Mouse (Mus musculus): Measurements from ENCODE around the gene Ptk7. TPM values are rescaled to one million over a fixed set of nuclear protein-coding genes. Genes with fewer than 3 reads are reported as not detected.

The Ptk7 gene
- total and polyA plus RNA-seq, 3 experiments = 0.01 to 0.05 TPM; not detected in 1

DNA sequence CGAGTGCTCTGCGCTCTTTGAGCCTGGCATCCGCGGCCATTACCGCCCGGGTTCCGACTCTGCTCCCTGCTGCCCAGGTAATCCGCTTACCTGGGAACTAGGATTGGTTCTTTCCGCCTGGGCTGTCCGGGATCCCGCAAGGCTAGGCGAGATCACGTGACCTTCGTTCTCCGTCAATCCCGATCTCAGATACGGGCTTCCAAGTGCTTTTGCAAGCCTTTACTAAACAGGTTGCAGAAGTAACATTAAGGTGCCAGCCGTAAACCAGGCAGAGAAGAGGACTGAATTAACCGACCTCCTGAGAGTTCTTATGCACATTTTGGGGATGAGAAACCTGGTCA, 17.0 kb upstream of the Ptk7 start:
- H3K9me3 ChIP-seq (replicated peaks) = no peaks in the 10 kb centered on the region
- peaks cover 57% of the 10 kb centered on the region for H3K4me1 ChIP-seq (ENCODE audit: insufficient read depth, low read depth, low read length)
- peak overlapping the region; percentile 94 for H3K4me3 ChIP-seq (ENCODE audit: low read depth, low read length)
- H3K36me3 ChIP-seq (replicated peaks) = peaks cover 39% of the 10 kb centered on the region
- TF ChIP-seq POLR2AphosphoS5 (IDR thresholded peaks at IDR 0.05; ENCODE audit: insufficient replicate concordance, low read depth, low read length) (no peak), GATA2 (IDR thresholded peaks at IDR 0.05; ENCODE audit: borderline replicate concordance, low read depth, low read length) (no peak)
- no peak for ATAC-seq (ENCODE audit: extremely low read depth, insufficient number of reproducible peaks, low FRiP score, poor library complexity, severe bottlenecking)
- H3K27me3 ChIP-seq (ENCODE audit: insufficient read depth, low read length) = no peaks in the 10 kb centered on the region
- DNase-seq (ENCODE audit: low spot score) = no peak

DNA sequence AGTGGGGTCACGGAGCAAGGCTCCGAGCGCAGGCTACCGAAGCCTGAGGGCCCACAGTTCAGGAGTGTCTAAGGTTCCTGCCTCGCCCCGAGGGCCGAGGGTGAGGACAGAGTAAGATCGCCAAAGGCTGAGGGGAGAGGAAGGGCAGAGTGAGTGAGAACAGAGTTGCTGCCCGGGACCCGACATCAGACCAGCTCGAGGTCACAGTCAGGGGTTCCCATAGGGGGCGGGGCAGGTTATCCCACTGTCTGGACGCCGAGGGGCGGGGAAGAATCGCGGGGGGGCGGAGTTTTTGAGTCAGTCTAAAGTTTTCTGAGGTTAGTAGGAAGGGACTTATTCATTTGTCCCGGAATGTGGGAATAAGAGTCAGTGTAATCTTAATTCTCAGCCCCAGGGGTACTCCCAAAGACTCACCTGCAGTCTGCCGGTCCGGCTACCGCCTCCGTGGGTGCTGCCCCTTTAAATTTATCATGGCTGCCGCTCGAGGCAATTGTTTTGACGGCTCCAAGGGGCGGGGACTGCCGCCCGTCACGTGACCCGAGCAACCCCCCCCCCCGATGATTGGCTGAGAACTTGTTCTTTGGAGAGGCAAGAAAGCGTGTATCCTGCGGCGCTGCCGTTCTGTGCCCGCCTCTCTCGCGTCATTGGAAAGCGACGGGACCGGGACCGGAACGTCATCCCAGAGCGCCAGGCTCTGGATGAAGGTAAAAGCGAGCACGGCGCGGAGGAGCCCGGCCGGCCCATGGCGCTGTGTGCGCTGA, 16.4 kb upstream of the Ptk7 start, which contains the start of the genes Klc4 and Mrpl2:
Gene Klc4, minus strand, starts transcription at position 462 of the 761 bp plus-strand sequence.
Gene Mrpl2, plus strand, starts transcription at position 669 of the 761 bp plus-strand sequence.
- peak; percentile 96 for DNase-seq (ENCODE audit: low spot score)
- Histone ChIP-seq H3K4me3 (ENCODE audit: low read depth, low read length) (peak within 1 kb of the TSS; percentile 94), H3K9me3 (replicated peaks) (no peaks in the 10 kb centered on the region), H3K27me3 (ENCODE audit: insufficient read depth, low read length) (no peaks in the 10 kb centered on the region), H3K4me1 (ENCODE audit: insufficient read depth, low read depth, low read length) (peaks cover 52% of the 10 kb centered on the region), H3K36me3 (replicated peaks) (peaks cover 42% of the 10 kb centered on the region)
- TF ChIP-seq GATA1 (IDR thresholded peaks at IDR 0.05; ENCODE audit: borderline replicate concordance, low read length) (no peak), GATA2 (IDR thresholded peaks at IDR 0.05; ENCODE audit: borderline replicate concordance, low read depth, low read length) (no peak), TAL1 (conservative IDR thresholded peaks at IDR 0.05; ENCODE audit: low read depth, low read length) (no peak), POLR2AphosphoS5 (IDR thresholded peaks at IDR 0.05; ENCODE audit: insufficient replicate concordance, low read depth, low read length) (no peak), CTCF (IDR thresholded peaks at IDR 0.05; ENCODE audit: low read depth, low read length) (no peak)
- peak; percentile 61 for ATAC-seq (ENCODE audit: extremely low read depth, insufficient number of reproducible peaks, low FRiP score, poor library complexity, severe bottlenecking)

DNA sequence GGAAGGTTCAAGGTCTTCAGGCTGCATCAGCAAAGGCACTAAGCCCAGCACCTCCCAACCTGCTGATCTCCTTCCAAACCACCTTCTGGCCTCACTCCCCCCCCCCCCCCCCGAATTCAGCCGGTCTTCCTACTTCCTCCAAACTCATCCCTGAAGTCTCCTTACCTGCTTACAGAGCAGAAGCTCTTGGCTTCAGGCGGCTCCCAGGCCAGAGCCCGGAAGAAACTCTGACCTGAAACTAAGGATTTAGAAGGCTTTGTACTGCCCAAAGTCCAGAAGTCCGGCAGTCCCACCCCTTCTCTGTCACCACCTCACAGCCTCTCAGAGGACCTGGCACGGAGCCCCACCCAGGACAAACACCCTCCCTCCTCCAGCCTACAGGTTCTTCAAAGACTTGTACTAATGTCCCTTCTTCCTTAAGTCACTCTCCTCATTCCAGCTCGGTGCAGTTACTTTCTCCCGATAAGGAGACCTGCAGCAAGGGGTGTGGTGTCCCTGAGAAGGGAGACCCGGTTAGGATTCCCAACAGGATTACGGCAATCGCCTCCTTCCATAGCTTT, 15.7 kb upstream of the Ptk7 start:
- peak overlapping the region; percentile 94 for H3K4me3 ChIP-seq (ENCODE audit: low read depth, low read length)
- no peak for ATAC-seq (ENCODE audit: extremely low read depth, insufficient number of reproducible peaks, low FRiP score, poor library complexity, severe bottlenecking)
- TF ChIP-seq POLR2AphosphoS5 (IDR thresholded peaks at IDR 0.05; ENCODE audit: insufficient replicate concordance, low read depth, low read length) (no peak), TAL1 (conservative IDR thresholded peaks at IDR 0.05; ENCODE audit: low read depth, low read length) (no peak), CTCF (IDR thresholded peaks at IDR 0.05; ENCODE audit: low read depth, low read length) (no peak), GATA1 (IDR thresholded peaks at IDR 0.05; ENCODE audit: borderline replicate concordance, low read length) (no peak), GATA2 (IDR thresholded peaks at IDR 0.05; ENCODE audit: borderline replicate concordance, low read depth, low read length) (no peak)
- peaks cover 44% of the 10 kb centered on the region for H3K36me3 ChIP-seq (replicated peaks)
- H3K4me1 ChIP-seq (ENCODE audit: insufficient read depth, low read depth, low read length) = peaks cover 45% of the 10 kb centered on the region
- H3K9me3 ChIP-seq (replicated peaks) = no peaks in the 10 kb centered on the region
- DNase-seq (ENCODE audit: low spot score) = no peak
- H3K27me3 ChIP-seq (ENCODE audit: insufficient read depth, low read length) = no peaks in the 10 kb centered on the region

DNA sequence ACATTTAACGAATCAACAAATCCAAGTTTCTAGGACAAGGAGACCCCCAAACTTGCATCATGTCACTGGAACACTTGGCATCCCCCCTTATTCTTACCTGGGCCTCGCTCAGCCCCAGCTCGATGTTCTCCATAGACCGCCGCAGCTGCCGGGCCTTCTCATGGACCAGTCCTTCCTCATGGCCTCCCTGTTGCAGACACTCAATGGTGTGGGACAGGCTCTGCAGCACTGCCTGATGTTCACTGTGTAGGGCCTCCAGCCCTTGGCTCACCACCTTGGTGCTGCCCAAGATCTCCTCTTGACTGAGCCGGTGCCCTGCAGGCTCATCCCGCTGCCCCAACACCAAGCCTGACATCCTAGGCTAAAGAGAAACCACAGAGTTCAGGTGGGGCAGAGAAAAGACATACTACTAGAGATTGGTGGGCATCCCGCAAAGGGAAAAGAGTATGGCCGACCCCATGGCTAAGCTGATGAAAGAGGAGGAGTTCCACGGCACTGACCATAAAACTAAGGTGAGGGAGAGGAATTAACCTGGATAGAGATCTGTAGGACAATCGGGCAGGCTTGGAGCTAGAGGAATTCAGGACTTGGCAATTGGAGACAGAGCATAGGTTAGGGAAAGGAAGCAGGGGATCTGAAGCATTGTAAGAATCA, 15.0 kb upstream of the Ptk7 start:
- ATAC-seq (ENCODE audit: extremely low read depth, insufficient number of reproducible peaks, low FRiP score, poor library complexity, severe bottlenecking) = no peak
- no peak for DNase-seq (ENCODE audit: low spot score)
- TF ChIP-seq GATA1 (IDR thresholded peaks at IDR 0.05; ENCODE audit: borderline replicate concordance, low read length) (no peak), TAL1 (conservative IDR thresholded peaks at IDR 0.05; ENCODE audit: low read depth, low read length) (no peak), POLR2AphosphoS5 (IDR thresholded peaks at IDR 0.05; ENCODE audit: insufficient replicate concordance, low read depth, low read length) (no peak), CTCF (IDR thresholded peaks at IDR 0.05; ENCODE audit: low read depth, low read length) (no peak), GATA2 (IDR thresholded peaks at IDR 0.05; ENCODE audit: borderline replicate concordance, low read depth, low read length) (no peak)
- peaks cover 44% of the 10 kb centered on the region for H3K36me3 ChIP-seq (replicated peaks)
- H3K9me3 ChIP-seq (replicated peaks) = no peaks in the 10 kb centered on the region
- peak overlapping the region; percentile 94; the same call in 1 of the 2 replicates for H3K4me3 ChIP-seq (ENCODE audit: low read depth, low read length)
- peaks cover 38% of the 10 kb centered on the region for H3K4me1 ChIP-seq (ENCODE audit: insufficient read depth, low read depth, low read length)
- no peaks in the 10 kb centered on the region for H3K27me3 ChIP-seq (ENCODE audit: insufficient read depth, low read length)

DNA sequence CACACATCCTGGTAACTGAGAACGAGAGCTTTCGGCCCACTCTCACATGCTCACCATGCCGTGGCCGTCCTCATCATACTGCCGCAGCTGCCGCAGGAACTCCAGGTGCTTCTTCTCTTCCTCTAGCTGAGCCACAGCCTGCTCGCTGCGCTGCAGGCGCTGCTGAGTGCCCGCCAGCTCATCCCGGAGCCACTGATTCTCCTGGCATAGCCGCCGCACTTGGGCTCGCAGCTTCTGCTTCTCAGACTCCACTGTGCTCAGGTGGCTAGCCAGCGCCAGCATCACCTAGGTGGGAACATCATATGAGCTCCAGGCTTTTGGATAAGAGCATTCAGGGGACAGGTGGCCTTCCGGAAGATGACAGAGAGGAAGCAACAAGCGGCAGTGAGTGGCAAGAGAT, 12.8 kb upstream of the Ptk7 start:
- DNase-seq (ENCODE audit: low spot score) (no peak), ATAC-seq (ENCODE audit: extremely low read depth, insufficient number of reproducible peaks, low FRiP score, poor library complexity, severe bottlenecking) (no peak)
- TF ChIP-seq CTCF (IDR thresholded peaks at IDR 0.05; ENCODE audit: low read depth, low read length) = no peak
- no peak for TF ChIP-seq POLR2AphosphoS5 (IDR thresholded peaks at IDR 0.05; ENCODE audit: insufficient replicate concordance, low read depth, low read length)
- no peak for TF ChIP-seq GATA2 (IDR thresholded peaks at IDR 0.05; ENCODE audit: borderline replicate concordance, low read depth, low read length)
- TF ChIP-seq TAL1 (conservative IDR thresholded peaks at IDR 0.05; ENCODE audit: low read depth, low read length) = no peak
- no peak for TF ChIP-seq GATA1 (IDR thresholded peaks at IDR 0.05; ENCODE audit: borderline replicate concordance, low read length)
- no peaks in the 10 kb centered on the region for H3K27me3 ChIP-seq (ENCODE audit: insufficient read depth, low read length)
- no peaks in the 10 kb centered on the region for H3K9me3 ChIP-seq (replicated peaks)
- peaks cover 21% of the 10 kb centered on the region for H3K4me1 ChIP-seq (ENCODE audit: insufficient read depth, low read depth, low read length)
- H3K36me3 ChIP-seq (replicated peaks) = peaks cover 25% of the 10 kb centered on the region
- no peak overlapping the region for H3K4me3 ChIP-seq (ENCODE audit: low read depth, low read length)

DNA sequence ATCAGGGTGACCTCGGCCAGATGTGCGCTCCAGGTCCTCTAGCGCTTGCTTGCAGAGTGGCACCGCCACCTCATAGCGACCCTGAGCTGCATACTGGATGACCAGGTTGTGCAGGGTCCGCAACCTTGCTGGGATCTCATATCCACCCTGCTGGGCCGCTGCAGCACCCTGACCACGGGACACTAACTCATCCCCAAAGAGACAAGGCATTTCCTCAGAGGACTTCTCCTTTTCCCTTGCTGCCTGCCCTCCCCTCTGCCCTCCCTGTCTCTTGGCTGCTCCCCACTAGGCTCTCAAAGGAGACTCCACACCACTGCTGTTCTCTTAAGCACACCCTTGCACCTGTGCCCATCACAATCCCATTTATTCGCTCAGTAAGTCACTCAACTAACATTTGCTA, 10.6 kb upstream of the Ptk7 start:
- Histone ChIP-seq H3K36me3 (replicated peaks) (peaks cover 25% of the 10 kb centered on the region), H3K27me3 (ENCODE audit: insufficient read depth, low read length) (peaks cover 4% of the 10 kb centered on the region; the same call in 1 of the 2 replicates), H3K4me1 (ENCODE audit: insufficient read depth, low read depth, low read length) (peaks cover 15% of the 10 kb centered on the region), H3K9me3 (replicated peaks) (no peaks in the 10 kb centered on the region), H3K4me3 (ENCODE audit: low read depth, low read length) (no peak overlapping the region)
- DNase-seq (ENCODE audit: low spot score) (no peak), ATAC-seq (ENCODE audit: extremely low read depth, insufficient number of reproducible peaks, low FRiP score, poor library complexity, severe bottlenecking) (no peak)
- TF ChIP-seq GATA1 (IDR thresholded peaks at IDR 0.05; ENCODE audit: borderline replicate concordance, low read length) = no peak
- no peak for TF ChIP-seq POLR2AphosphoS5 (IDR thresholded peaks at IDR 0.05; ENCODE audit: insufficient replicate concordance, low read depth, low read length)
- no peak for TF ChIP-seq CTCF (IDR thresholded peaks at IDR 0.05; ENCODE audit: low read depth, low read length)
- TF ChIP-seq TAL1 (conservative IDR thresholded peaks at IDR 0.05; ENCODE audit: low read depth, low read length) = no peak
- TF ChIP-seq GATA2 (IDR thresholded peaks at IDR 0.05; ENCODE audit: borderline replicate concordance, low read depth, low read length) = no peak
